Mouse (Mus musculus): Measurements from ENCODE around the gene Erich6. TPM values are rescaled to one million over a fixed set of nuclear protein-coding genes. Genes with fewer than 3 reads are reported as not detected.
"Not testable (repeated sequence)": the region's sequence is repeated elsewhere in the genome, so short reads cannot be mapped to it uniquely, and the experiment has no call there.

Erich6 gene
- polyA plus RNA-seq, 1 experiment from 2014 or later: not detected

- H3K4me2 ChIP-seq (replicated peaks; ENCODE audit: low read depth): no peak overlapping the region
- H3K4me3 ChIP-seq (ENCODE audit: low read depth, low read length): no peak overlapping the region
- no peaks in the 10 kb centered on the region for H3K4me1 ChIP-seq (replicated peaks; ENCODE audit: control insufficient read depth, insufficient read depth, low read length)
- no peaks in the 10 kb centered on the region for H3K27me3 ChIP-seq (replicated peaks; ENCODE audit: control insufficient read depth, insufficient read depth, low read length)
- ATAC-seq: no peak
- WGBS: 71% methylated on average over 3 of the region's 3 CpGs
- TF ChIP-seq CTCF (IDR thresholded peaks at IDR 0.05; ENCODE audit: low read depth): no peak
- H3K9ac ChIP-seq (ENCODE audit: low read depth, low read length): no peak overlapping the region
- H3K9me3 ChIP-seq (ENCODE audit: control insufficient read depth): no peaks in the 10 kb centered on the region
- no peaks in the 10 kb centered on the region for H3K36me3 ChIP-seq (ENCODE audit: control insufficient read depth, insufficient read depth)
- H3K27ac ChIP-seq (ENCODE audit: low read depth, low read length): no peak overlapping the region
Observed at GRCm38 (mm10) chr3:58622665-58623394, 14.2 kb downstream of the Erich6 start.

- Histone ChIP-seq H3K9ac (ENCODE audit: low read depth, low read length) (no peak overlapping the region), H3K9me3 (ENCODE audit: control insufficient read depth) (no peaks in the 10 kb centered on the region), H3K4me1 (replicated peaks; ENCODE audit: control insufficient read depth, insufficient read depth, low read length) (no peaks in the 10 kb centered on the region), H3K27me3 (replicated peaks; ENCODE audit: control insufficient read depth, insufficient read depth, low read length) (no peaks in the 10 kb centered on the region), H3K27ac (ENCODE audit: low read depth, low read length) (no peak overlapping the region), H3K4me2 (replicated peaks; ENCODE audit: low read depth) (no peak overlapping the region), H3K36me3 (ENCODE audit: control insufficient read depth, insufficient read depth) (no peaks in the 10 kb centered on the region), H3K4me3 (ENCODE audit: low read depth, low read length) (no peak overlapping the region)
- 60% methylated on average over 7 of the region's 7 CpGs for WGBS
- no peak for TF ChIP-seq CTCF (IDR thresholded peaks at IDR 0.05; ENCODE audit: low read depth)
- no peak for ATAC-seq
Observed at GRCm38 (mm10) chr3:58621066-58621465, 15.9 kb downstream of the Erich6 start.

- Histone ChIP-seq H3K4me2 (replicated peaks; ENCODE audit: low read depth) (no peak overlapping the region), H3K36me3 (ENCODE audit: control insufficient read depth, insufficient read depth) (no peaks in the 10 kb centered on the region), H3K9me3 (ENCODE audit: control insufficient read depth) (no peaks in the 10 kb centered on the region), H3K4me3 (ENCODE audit: low read depth, low read length) (no peak overlapping the region), H3K9ac (ENCODE audit: low read depth, low read length) (no peak overlapping the region), H3K27me3 (replicated peaks; ENCODE audit: control insufficient read depth, insufficient read depth, low read length) (no peaks in the 10 kb centered on the region), H3K4me1 (replicated peaks; ENCODE audit: control insufficient read depth, insufficient read depth, low read length) (no peaks in the 10 kb centered on the region), H3K27ac (ENCODE audit: low read depth, low read length) (no peak overlapping the region)
- TF ChIP-seq CTCF (IDR thresholded peaks at IDR 0.05; ENCODE audit: low read depth): no peak
- 71% methylated on average over 5 of the region's 5 CpGs for WGBS
- no peak for ATAC-seq
Observed at GRCm38 (mm10) chr3:58609985-58610384, 27.0 kb downstream of the Erich6 start.

DNA sequence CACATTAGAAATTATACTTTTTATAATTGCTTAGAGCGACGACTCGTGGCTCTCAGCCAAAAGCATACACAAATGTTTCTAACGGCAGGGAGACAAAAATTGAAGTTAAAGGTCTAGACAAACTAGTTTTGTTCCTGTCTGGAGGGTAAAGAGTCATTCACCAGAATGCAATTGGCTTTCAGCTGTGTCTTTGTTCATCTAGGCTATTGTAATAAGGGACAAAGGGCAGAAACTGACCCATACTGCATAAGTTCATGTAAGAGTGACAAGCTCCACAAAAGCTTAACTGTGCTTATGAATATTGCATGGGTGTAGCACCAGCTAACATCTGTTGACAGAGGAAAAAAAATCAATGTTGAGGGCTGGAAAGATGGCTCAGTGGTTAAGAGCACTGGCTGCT, 28.5 kb downstream of the Erich6 start:
- no peak overlapping the region for H3K27ac ChIP-seq (ENCODE audit: low read depth, low read length)
- H3K4me1 ChIP-seq (replicated peaks; ENCODE audit: control insufficient read depth, insufficient read depth, low read length): no peaks in the 10 kb centered on the region
- WGBS: 64% methylated on average over 4 of the region's 4 CpGs

GRCm38 (mm10) chr3:58593623-58594022, 43.4 kb downstream of the Erich6 start:
- no peaks in the 10 kb centered on the region for H3K27me3 ChIP-seq (replicated peaks; ENCODE audit: control insufficient read depth, insufficient read depth, low read length)
- no peaks in the 10 kb centered on the region for H3K4me1 ChIP-seq (replicated peaks; ENCODE audit: control insufficient read depth, insufficient read depth, low read length)
- no peak for ATAC-seq
- no peak for TF ChIP-seq CTCF (IDR thresholded peaks at IDR 0.05; ENCODE audit: low read depth)
- no peak overlapping the region for H3K9ac ChIP-seq (ENCODE audit: low read depth, low read length)
- 46% methylated on average over 5 of the region's 5 CpGs for WGBS
- no peak overlapping the region for H3K4me3 ChIP-seq (ENCODE audit: low read depth, low read length)
- H3K36me3 ChIP-seq (ENCODE audit: control insufficient read depth, insufficient read depth): peaks cover 33% of the 10 kb centered on the region
- no peaks in the 10 kb centered on the region for H3K9me3 ChIP-seq (ENCODE audit: control insufficient read depth)
- no peak overlapping the region for H3K4me2 ChIP-seq (replicated peaks; ENCODE audit: low read depth)
- no peak overlapping the region for H3K27ac ChIP-seq (ENCODE audit: low read depth, low read length)

More for the DNA sequence above, 28.5 kb downstream of the Erich6 start:
- no peak for TF ChIP-seq CTCF (IDR thresholded peaks at IDR 0.05; ENCODE audit: low read depth)
- H3K4me3 ChIP-seq (ENCODE audit: low read depth, low read length): no peak overlapping the region
- H3K36me3 ChIP-seq (ENCODE audit: control insufficient read depth, insufficient read depth): no peaks in the 10 kb centered on the region
- H3K27me3 ChIP-seq (replicated peaks; ENCODE audit: control insufficient read depth, insufficient read depth, low read length): no peaks in the 10 kb centered on the region
- H3K4me2 ChIP-seq (replicated peaks; ENCODE audit: low read depth): no peak overlapping the region
- ATAC-seq: no peak
- no peak overlapping the region for H3K9ac ChIP-seq (ENCODE audit: low read depth, low read length)
- no peaks in the 10 kb centered on the region for H3K9me3 ChIP-seq (ENCODE audit: control insufficient read depth)

GRCm38 (mm10) chr3:58592666-58593065, 44.3 kb downstream of the Erich6 start:
- not testable (repeated sequence) for ATAC-seq; H3K4me3 ChIP-seq (ENCODE audit: low read depth, low read length)
- 87% methylated on average over 7 of the region's 7 CpGs for WGBS

GRCm38 (mm10) chr3:58590544-58590943, 46.5 kb downstream of the Erich6 start:
- H3K4me1 ChIP-seq (replicated peaks; ENCODE audit: control insufficient read depth, insufficient read depth, low read length); H3K9me3 ChIP-seq (ENCODE audit: control insufficient read depth); H3K9ac ChIP-seq (ENCODE audit: low read depth, low read length); H3K4me2 ChIP-seq (replicated peaks; ENCODE audit: low read depth); H3K4me3 ChIP-seq (ENCODE audit: low read depth, low read length); H3K27me3 ChIP-seq (replicated peaks; ENCODE audit: control insufficient read depth, insufficient read depth, low read length); H3K27ac ChIP-seq (ENCODE audit: low read depth, low read length); ATAC-seq: not testable (repeated sequence)
- H3K36me3 ChIP-seq (ENCODE audit: control insufficient read depth, insufficient read depth): peaks cover 56% of the 10 kb centered on the region
- 81% methylated on average over 4 of the region's 4 CpGs for WGBS

More at GRCm38 (mm10) chr3:58592666-58593065, 44.3 kb downstream of the Erich6 start:
- not testable (repeated sequence) for H3K27me3 ChIP-seq (replicated peaks; ENCODE audit: control insufficient read depth, insufficient read depth, low read length); H3K9me3 ChIP-seq (ENCODE audit: control insufficient read depth); H3K4me2 ChIP-seq (replicated peaks; ENCODE audit: low read depth); H3K27ac ChIP-seq (ENCODE audit: low read depth, low read length); H3K4me1 ChIP-seq (replicated peaks; ENCODE audit: control insufficient read depth, insufficient read depth, low read length); H3K9ac ChIP-seq (ENCODE audit: low read depth, low read length)
- H3K36me3 ChIP-seq (ENCODE audit: control insufficient read depth, insufficient read depth): peaks cover 40% of the 10 kb centered on the region

Measured in intestine, postnatal 0 days (tissue).